8 mouse cellular contexts compared by ENCODE assay signal in genomic region chr8:126667721-126668656, GRCm38 (mm10).
DNase-seq lines count a peak whose midpoint lies in the region; ATAC-seq lines count a peak whose summit lies in the region.

No protein-coding gene starts in this region.

- no peaks in the 10 kb centered on the region for H3K9me3 ChIP-seq in neural tube, embryonic 11.5 days (ENCODE audit: control insufficient read depth, low read length)
- no peaks in the 10 kb centered on the region for H3K9me3 ChIP-seq in forebrain, embryonic 10.5 days
- H3K9me3 ChIP-seq in heart, embryonic 13.5 days = no peaks in the 10 kb centered on the region
- no peaks in the 10 kb centered on the region for H3K9me3 ChIP-seq in kidney, embryonic 16.5 days (ENCODE audit: low read length)
- H3K9me3 ChIP-seq in limb, embryonic 15.5 days = no peaks in the 10 kb centered on the region
- no peaks in the 10 kb centered on the region for H3K9me3 ChIP-seq in neural tube, embryonic 15.5 days (replicated peaks)

- H3K4me1 ChIP-seq in neural tube, embryonic 11.5 days (ENCODE audit: control insufficient read depth, insufficient read depth, low read length) = peaks cover 32% of the 10 kb centered on the region
- H3K4me1 ChIP-seq in forebrain, embryonic 10.5 days = peaks cover 68% of the 10 kb centered on the region
- peaks cover 64% of the 10 kb centered on the region for H3K4me1 ChIP-seq in heart, embryonic 13.5 days
- H3K4me1 ChIP-seq in kidney, embryonic 16.5 days (ENCODE audit: insufficient read depth, low read length) = peaks cover 63% of the 10 kb centered on the region
- H3K4me1 ChIP-seq in limb, embryonic 15.5 days = peaks cover 64% of the 10 kb centered on the region
- peaks cover 66% of the 10 kb centered on the region for H3K4me1 ChIP-seq in neural tube, embryonic 15.5 days

- H3K36me3 ChIP-seq in neural tube, embryonic 11.5 days (ENCODE audit: control insufficient read depth, insufficient read depth, low read length) = no peaks in the 10 kb centered on the region
- no peaks in the 10 kb centered on the region for H3K36me3 ChIP-seq in forebrain, embryonic 10.5 days (replicated peaks)
- no peaks in the 10 kb centered on the region for H3K36me3 ChIP-seq in heart, embryonic 13.5 days
- H3K36me3 ChIP-seq in kidney, embryonic 16.5 days (ENCODE audit: insufficient read depth, low read length) = no peaks in the 10 kb centered on the region
- no peaks in the 10 kb centered on the region for H3K36me3 ChIP-seq in limb, embryonic 15.5 days
- H3K36me3 ChIP-seq in neural tube, embryonic 15.5 days = no peaks in the 10 kb centered on the region

- 76% methylated on average over 16 of the region's 16 CpGs for WGBS in neural tube, embryonic 11.5 days
- WGBS in forebrain, embryonic 10.5 days = 86% methylated on average over 16 of the region's 16 CpGs
- WGBS in heart, embryonic 13.5 days = 43% methylated on average over 16 of the region's 16 CpGs
- 64% methylated on average over 16 of the region's 16 CpGs for WGBS in kidney, embryonic 16.5 days
- WGBS in limb, embryonic 15.5 days = 30% methylated on average over 16 of the region's 16 CpGs
- 40% methylated on average over 16 of the region's 16 CpGs for WGBS in neural tube, embryonic 15.5 days

- H3K4me2 ChIP-seq in neural tube, embryonic 11.5 days (ENCODE audit: low read depth) = no peak overlapping the region
- H3K4me2 ChIP-seq in heart, embryonic 13.5 days = no peak overlapping the region
- no peak overlapping the region for H3K4me2 ChIP-seq in kidney, embryonic 16.5 days (replicated peaks; ENCODE audit: low read depth, low read length)
- 0 out of 2 replicates have a peak overlapping the region, but pooled peaks have one; percentile 26 for H3K4me2 ChIP-seq in limb, embryonic 15.5 days
- H3K4me2 ChIP-seq in neural tube, embryonic 15.5 days = no peak overlapping the region

- ATAC-seq in neural tube, embryonic 11.5 days (ENCODE audit: insufficient read depth, low FRiP score, low TSS enrichment) = no peak
- no peak for ATAC-seq in heart, embryonic 13.5 days (ENCODE audit: extremely low read depth, insufficient number of reproducible peaks, low FRiP score, low TSS enrichment)
- ATAC-seq in kidney, embryonic 16.5 days (ENCODE audit: low FRiP score, low TSS enrichment) = no peak
- ATAC-seq in limb, embryonic 15.5 days (ENCODE audit: insufficient number of reproducible peaks, low FRiP score, low TSS enrichment, low read depth) = peak; percentile 46
- ATAC-seq in neural tube, embryonic 15.5 days (ENCODE audit: low FRiP score) = peak; percentile 21; the same call in 1 of the 2 replicates

- no peak for DNase-seq in neural tube, embryonic 11.5 days (ENCODE audit: low spot score)
- DNase-seq in neural tube, embryonic 10.5 days (ENCODE audit: extremely low spot score, low spot score) = no peak
- DNase-seq in forebrain, embryonic 10.5 days (ENCODE audit: extremely low spot score, low spot score) = no peak
- no peak for DNase-seq in embryo, embryonic 11 days

- no peak overlapping the region for H3K4me3 ChIP-seq in neural tube, embryonic 11.5 days (ENCODE audit: low read depth, low read length)
- no peak overlapping the region for H3K4me3 ChIP-seq in forebrain, embryonic 10.5 days
- no peak overlapping the region for H3K4me3 ChIP-seq in heart, embryonic 13.5 days
- H3K4me3 ChIP-seq in kidney, embryonic 16.5 days (ENCODE audit: low read length) = no peak overlapping the region
- H3K4me3 ChIP-seq in limb, embryonic 15.5 days = no peak overlapping the region
- no peak overlapping the region for H3K4me3 ChIP-seq in neural tube, embryonic 15.5 days (replicated peaks)

- peak overlapping the region; percentile 90 for H3K27ac ChIP-seq in neural tube, embryonic 11.5 days (ENCODE audit: low read depth, low read length)
- H3K27ac ChIP-seq in forebrain, embryonic 10.5 days = peak overlapping the region; percentile 91
- peak overlapping the region; percentile 99 for H3K27ac ChIP-seq in heart, embryonic 13.5 days (replicated peaks)
- H3K27ac ChIP-seq in kidney, embryonic 16.5 days (ENCODE audit: low read length) = peak overlapping the region; percentile 99
- H3K27ac ChIP-seq in limb, embryonic 15.5 days = peak overlapping the region; percentile 99
- peak overlapping the region; percentile 95 for H3K27ac ChIP-seq in neural tube, embryonic 15.5 days (replicated peaks)

- no peaks in the 10 kb centered on the region for H3K27me3 ChIP-seq in neural tube, embryonic 11.5 days (ENCODE audit: control insufficient read depth, insufficient read depth, low read length)
- peaks cover 20% of the 10 kb centered on the region; the same call in 1 of the 2 replicates for H3K27me3 ChIP-seq in forebrain, embryonic 10.5 days (ENCODE audit: poor library complexity, severe bottlenecking)
- H3K27me3 ChIP-seq in heart, embryonic 13.5 days (replicated peaks) = no peaks in the 10 kb centered on the region
- no peaks in the 10 kb centered on the region for H3K27me3 ChIP-seq in kidney, embryonic 16.5 days (ENCODE audit: insufficient read depth, low read length)
- no peaks in the 10 kb centered on the region for H3K27me3 ChIP-seq in limb, embryonic 15.5 days
- no peaks in the 10 kb centered on the region for H3K27me3 ChIP-seq in neural tube, embryonic 15.5 days (replicated peaks)

- 0 out of 2 replicates have a peak overlapping the region, but pooled peaks have one; percentile 27 for H3K9ac ChIP-seq in neural tube, embryonic 11.5 days (ENCODE audit: low read length)
- peak overlapping the region; percentile 76 for H3K9ac ChIP-seq in heart, embryonic 13.5 days
- H3K9ac ChIP-seq in kidney, embryonic 16.5 days (replicated peaks; ENCODE audit: low read length) = peak overlapping the region; percentile 65
- no peak overlapping the region for H3K9ac ChIP-seq in limb, embryonic 15.5 days
- H3K9ac ChIP-seq in neural tube, embryonic 15.5 days (replicated peaks) = peak overlapping the region; percentile 20; the same call in 1 of the 2 replicates

Comparison
In these comparisons a context has a peak if more than half of its experiments do, and no peak if none do; other contexts are left out.
1. ATAC-seq: peak in limb, embryonic 15.5 days (single experiment) and neural tube, embryonic 15.5 days (single experiment); none in neural tube, embryonic 11.5 days (single experiment), heart, embryonic 13.5 days (single experiment) and kidney, embryonic 16.5 days (single experiment).
2. Peak in every context shown above with its lines, with median percentiles within 50 percentile points of each other: H3K27ac ChIP-seq.